Mouse (Mus musculus): ENCODE data around the gene Cdh3. TPM values are rescaled to one million over a fixed set of nuclear protein-coding genes. Genes with fewer than 3 reads are reported as not detected.

The Cdh3 gene
- total and polyA plus RNA-seq, 3 experiments, result not detected

DNA sequence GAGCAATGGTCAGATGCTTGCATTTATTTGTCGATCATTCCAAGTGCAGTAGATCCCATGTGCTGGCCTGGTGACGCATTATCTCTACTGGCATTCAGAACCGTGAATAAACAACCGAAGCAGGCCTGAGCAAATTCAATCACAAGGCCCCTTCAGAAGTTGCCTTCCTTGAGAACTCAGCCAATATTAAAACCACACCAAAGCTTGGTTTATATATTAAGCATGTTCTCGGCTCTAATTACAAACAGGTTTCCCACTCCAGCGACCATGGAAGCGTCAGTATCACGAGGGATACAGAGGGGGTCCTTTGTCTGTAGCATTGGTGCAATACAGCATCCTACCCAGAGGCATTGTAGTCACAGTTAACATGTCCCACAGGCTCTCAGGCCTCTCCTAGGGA is 32.4 kb downstream of the Cdh3 start:
- TF ChIP-seq SIN3A (IDR thresholded peaks at IDR 0.05; ENCODE audit: low read length) (no peak), SMC3 (IDR thresholded peaks at IDR 0.05; ENCODE audit: low read depth, low read length) (no peak), POLR2AphosphoS2 (IDR thresholded peaks at IDR 0.05; ENCODE audit: low read depth, low read length) (no peak), ZKSCAN1 (IDR thresholded peaks at IDR 0.05; ENCODE audit: borderline replicate concordance, low read depth, low read length) (no peak), USF2 (conservative IDR thresholded peaks at IDR 0.05; ENCODE audit: low read depth, low read length) (no peak), ZC3H11A (IDR thresholded peaks at IDR 0.05; ENCODE audit: low read depth, low read length) (no peak), MXI1 (IDR thresholded peaks at IDR 0.05; ENCODE audit: low read depth, low read length) (no peak), GABPA (IDR thresholded peaks at IDR 0.05; ENCODE audit: insufficient replicate concordance, low read depth, low read length) (no peak), EP300 (IDR thresholded peaks at IDR 0.05; ENCODE audit: low read length) (no peak), ELF1 (IDR thresholded peaks at IDR 0.05; ENCODE audit: low read depth, low read length) (no peak), USF1 (IDR thresholded peaks at IDR 0.05; ENCODE audit: low read depth, low read length) (no peak), JUN (IDR thresholded peaks at IDR 0.05; ENCODE audit: insufficient read depth, low read depth, low read length) (no peak), ETS1 (conservative IDR thresholded peaks at IDR 0.05; ENCODE audit: low read depth, low read length) (no peak), BHLHE40 (IDR thresholded peaks at IDR 0.05; ENCODE audit: low read depth, low read length) (no peak), MAZ (IDR thresholded peaks at IDR 0.05; ENCODE audit: low read depth, low read length) (no peak), IRF4 (IDR thresholded peaks at IDR 0.05; ENCODE audit: low read depth, low read length) (no peak), HCFC1 (IDR thresholded peaks at IDR 0.05; ENCODE audit: low read depth, low read length) (no peak), MAX (IDR thresholded peaks at IDR 0.05; ENCODE audit: low read length) (no peak), ZNF384 (IDR thresholded peaks at IDR 0.05; ENCODE audit: low read depth, low read length) (no peak)
- Histone ChIP-seq H3K27ac (ENCODE audit: insufficient read depth, low read depth) (no peak overlapping the region), H3K4me1 (ENCODE audit: control insufficient read depth in 1 of 2, insufficient read depth in 2 of 2) (peaks cover 0 to 2% of the 10 kb centered on the region in 2 experiments; a peak in 2 of 4 replicates), H3K4me3 (replicated peaks in 1 of 3; ENCODE audit: low read depth in 2 of 3, low read length in 2 of 3, poor library complexity in 1 of 3) (no peak overlapping the region), H3K27me3 (replicated peaks) (no peaks in the 10 kb centered on the region), H3K9me3 (replicated peaks; ENCODE audit: low read length) (no peaks in the 10 kb centered on the region), H3K4me2 (ENCODE audit: insufficient read depth, low read depth, poor library complexity, severe bottlenecking) (no peak overlapping the region), H3K79me2 (replicated peaks; ENCODE audit: control insufficient read depth, extremely low read depth, insufficient read depth, poor library complexity, severe bottlenecking) (no peaks in the 10 kb centered on the region), H3K36me3 (replicated peaks in 1 of 2; ENCODE audit: control insufficient read depth in 1 of 2, insufficient read depth in 1 of 2, low read length in 1 of 2) (no peaks in the 10 kb centered on the region), H3K9ac (ENCODE audit: insufficient read depth, low read depth) (no peak overlapping the region)
- dilution Hi-C loops (cut with MboI; ENCODE audit: extremely low pct_ligation_motif_present, extremely low pct_unique_long_range_greater_than_20kb, low sequenced_read_pairs), result no loop called here
- in situ Hi-C loops (cut with MboI; ENCODE audit: low pct_ligation_motif_present, low pct_unique_long_range_greater_than_20kb, low sequenced_read_pairs), result loop anchor here (10.0 kb wide), 1 partner anchor 128 kb away; the partner anchor contains the start of gene Zfp90
- DNase-seq (ENCODE audit: extremely low read depth), result no peak

- in situ Hi-C loops (cut with MboI; ENCODE audit: low pct_ligation_motif_present, low pct_unique_long_range_greater_than_20kb, low sequenced_read_pairs), result loop anchor here (10.0 kb wide), 1 partner anchor 130 kb away; the partner anchor contains the start of gene Zfp90
- no peak for TF ChIP-seq CHD2 (IDR thresholded peaks at IDR 0.05; ENCODE audit: low read length)
- TF ChIP-seq JUND (conservative IDR thresholded peaks at IDR 0.05; ENCODE audit: low read depth, low read length), result no peak
- TF ChIP-seq RAD21 (IDR thresholded peaks at IDR 0.05; ENCODE audit: low read depth, low read length), result peak; percentile 34
- no peak for TF ChIP-seq NELFE (IDR thresholded peaks at IDR 0.05; ENCODE audit: low read depth, low read length)
- peak; percentile 59 for TF ChIP-seq SMC3 (IDR thresholded peaks at IDR 0.05; ENCODE audit: low read depth, low read length)
- TF ChIP-seq CTCF (conservative IDR thresholded peaks at IDR 0.05 in 1 of 2, IDR thresholded peaks at IDR 0.05 in 1 of 2; ENCODE audit: low read depth in 2 of 2, low read length in 2 of 2), result peak; percentile 25 to 54; a peak in 3 of 4 replicates
- DNase-seq (ENCODE audit: extremely low read depth), result no peak
- Histone ChIP-seq H3K27ac (ENCODE audit: insufficient read depth, low read depth) (no peak overlapping the region), H3K4me1 (ENCODE audit: control insufficient read depth in 1 of 2, insufficient read depth in 2 of 2) (peaks cover 0 to 5% of the 10 kb centered on the region in 2 experiments; a peak in 2 of 4 replicates), H3K27me3 (replicated peaks) (no peaks in the 10 kb centered on the region), H3K36me3 (replicated peaks in 1 of 2; ENCODE audit: control insufficient read depth in 1 of 2, insufficient read depth in 1 of 2, low read length in 1 of 2) (no peaks in the 10 kb centered on the region), H3K4me2 (ENCODE audit: insufficient read depth, low read depth, poor library complexity, severe bottlenecking) (no peak overlapping the region), H3K9ac (ENCODE audit: insufficient read depth, low read depth) (no peak overlapping the region), H3K79me2 (replicated peaks; ENCODE audit: control insufficient read depth, extremely low read depth, insufficient read depth, poor library complexity, severe bottlenecking) (no peaks in the 10 kb centered on the region), H3K9me3 (replicated peaks; ENCODE audit: low read length) (no peaks in the 10 kb centered on the region), H3K4me3 (replicated peaks in 1 of 3; ENCODE audit: low read depth in 2 of 3, low read length in 2 of 3, poor library complexity in 1 of 3) (no peak overlapping the region)
- dilution Hi-C loops (cut with MboI; ENCODE audit: extremely low pct_ligation_motif_present, extremely low pct_unique_long_range_greater_than_20kb, low sequenced_read_pairs), result no loop called here
Measured at GRCm38 (mm10) chr8:106545149-106545548, 34.5 kb downstream of the Cdh3 start.

All from CH12.LX (cell line).